Mouse (Mus musculus) spleen, postnatal 14 days (tissue): ENCODE data around the gene Olfml1.

Experiments used
- DNase-seq, 2 experiments: peaks; one replicate each; pipeline ENCODE4 v3.0.0; 2021 to 2022; ENCODE audit warnings: low spot score in 2 of 2

Gene Olfml1

DNA sequence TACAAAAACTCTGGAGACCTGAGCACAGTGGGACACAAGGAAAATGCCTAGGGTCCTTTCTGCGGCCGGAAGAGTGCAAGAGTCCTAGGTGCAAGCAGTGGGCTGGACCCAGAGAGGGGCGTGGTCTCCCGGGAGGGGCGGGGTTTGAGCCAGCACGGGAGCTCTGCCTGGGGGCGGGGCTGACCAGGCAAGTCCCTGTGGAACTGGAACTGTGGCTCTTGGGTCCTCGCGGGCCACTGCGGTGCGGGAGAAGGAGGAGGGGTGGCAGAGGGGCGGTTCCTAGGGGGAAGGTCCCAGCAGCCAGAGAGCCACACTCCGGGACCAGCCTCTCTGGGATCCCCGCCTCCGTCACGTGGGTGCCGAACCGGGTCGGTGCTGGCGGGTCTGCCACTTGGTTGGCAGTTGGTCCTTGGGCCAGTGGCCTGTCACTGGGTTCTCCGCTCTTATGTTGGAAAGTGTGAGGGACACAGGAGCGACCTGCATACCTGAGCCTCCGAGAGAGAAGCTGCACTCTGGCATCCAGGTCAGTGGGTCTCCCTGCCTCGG, 27.7 kb downstream of the Olfml1 start, which contains the start of gene Ppfibp2:
Gene Ppfibp2 (plus strand): TSS at position 351 of the 546 bp plus-strand sequence.
- peak; percentile 83 to 87 for DNase-seq

DNA sequence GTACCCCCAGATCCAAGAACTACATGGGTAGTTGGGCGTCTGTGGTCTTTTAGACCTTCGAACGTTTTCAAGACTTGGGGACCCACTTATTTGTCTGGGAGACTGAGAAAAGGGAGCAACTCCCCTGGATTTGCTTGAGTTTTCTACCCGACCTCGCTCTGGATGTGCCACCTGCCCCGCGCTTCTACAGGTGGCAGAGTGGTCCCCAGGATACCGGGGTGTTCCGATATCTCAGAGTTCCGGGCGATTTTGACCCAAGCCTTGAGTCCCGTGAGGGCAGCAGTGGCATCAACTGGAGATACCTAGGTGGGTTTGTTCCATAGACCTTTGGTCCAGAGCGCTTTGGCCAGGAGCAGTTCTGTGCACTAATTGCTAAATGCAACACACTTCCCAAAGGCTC, 28.2 kb downstream of the Olfml1 start:
- no peak for DNase-seq

DNA sequence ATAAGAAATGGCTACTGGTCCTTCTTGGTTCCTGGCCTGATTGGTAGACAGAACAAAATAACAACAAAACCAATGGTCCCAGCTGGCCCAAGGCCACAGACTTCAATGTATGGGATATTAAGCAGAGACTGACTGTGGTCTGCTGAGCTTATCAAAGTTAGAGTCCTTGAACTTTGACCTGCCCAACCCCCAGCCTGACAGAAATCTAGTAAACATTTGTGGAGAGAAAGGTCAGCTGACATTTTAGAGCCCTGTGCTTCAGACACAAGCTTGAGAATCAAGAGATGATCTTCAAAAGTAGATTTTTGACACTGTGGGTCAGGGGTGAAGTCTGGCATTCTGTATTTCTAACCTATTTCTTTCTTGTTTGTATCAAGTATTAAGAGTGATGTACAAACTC, 29.5 kb downstream of the Olfml1 start:
- DNase-seq, result no peak

DNA sequence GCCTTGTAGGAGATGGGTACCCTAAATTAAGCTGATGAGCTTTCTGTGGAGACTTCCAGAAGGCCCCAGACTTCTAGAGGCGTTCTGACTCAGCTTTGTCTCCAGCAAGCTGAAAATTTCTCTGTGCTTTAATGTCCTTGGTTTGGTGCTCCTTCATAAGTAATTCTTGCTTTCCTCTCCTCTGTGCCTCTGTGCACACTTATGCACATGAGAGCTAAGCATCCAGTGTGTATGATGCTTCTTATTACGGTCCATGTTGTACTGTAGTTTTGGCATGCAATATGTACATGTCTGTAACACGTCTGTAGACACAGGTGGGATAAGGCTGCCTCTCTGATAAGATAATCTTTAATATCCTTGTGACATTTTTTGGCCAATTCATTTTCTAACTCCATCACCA, 30.7 kb downstream of the Olfml1 start:
- no peak for DNase-seq

DNA sequence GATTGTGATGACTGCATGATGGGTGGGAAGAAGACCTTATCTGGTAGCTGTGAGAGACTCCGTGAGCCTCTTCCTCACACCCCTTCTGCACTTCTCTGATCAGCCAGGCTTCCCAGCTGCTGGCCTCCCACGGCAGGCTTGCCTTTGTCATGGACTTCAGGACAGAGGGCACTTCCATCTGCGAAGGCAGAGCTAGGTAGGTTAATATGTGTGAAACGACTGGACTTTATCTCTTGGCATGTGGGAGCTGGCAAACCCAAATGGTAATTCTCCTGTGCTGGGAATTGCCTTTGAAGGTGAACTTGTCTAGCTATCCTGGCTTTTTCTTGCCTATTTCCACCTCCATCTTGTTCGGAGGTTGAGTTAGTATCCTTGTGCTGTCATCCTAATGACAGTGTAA, 33.4 kb downstream of the Olfml1 start:
- DNase-seq, result no peak

DNA sequence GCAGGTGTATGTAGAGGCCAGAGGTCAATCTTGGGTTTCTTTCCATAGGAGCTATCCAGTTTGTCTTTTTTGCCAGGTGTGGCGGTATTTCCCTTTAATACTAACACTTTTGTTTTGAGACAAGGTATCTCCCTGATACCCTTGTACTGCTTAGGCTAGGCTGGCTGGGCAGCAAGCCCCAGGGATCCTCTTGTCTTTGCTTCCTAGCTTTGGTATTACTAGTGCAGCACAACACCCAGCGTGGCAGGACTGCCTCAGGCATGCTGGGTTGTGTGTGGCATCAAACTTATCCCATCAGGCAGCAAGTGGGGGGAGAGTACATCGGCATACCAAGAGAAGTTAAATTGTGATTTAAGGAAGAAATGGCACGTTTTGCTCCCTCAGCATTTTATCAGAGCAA, 35.3 kb downstream of the Olfml1 start:
- DNase-seq, result no peak

DNA sequence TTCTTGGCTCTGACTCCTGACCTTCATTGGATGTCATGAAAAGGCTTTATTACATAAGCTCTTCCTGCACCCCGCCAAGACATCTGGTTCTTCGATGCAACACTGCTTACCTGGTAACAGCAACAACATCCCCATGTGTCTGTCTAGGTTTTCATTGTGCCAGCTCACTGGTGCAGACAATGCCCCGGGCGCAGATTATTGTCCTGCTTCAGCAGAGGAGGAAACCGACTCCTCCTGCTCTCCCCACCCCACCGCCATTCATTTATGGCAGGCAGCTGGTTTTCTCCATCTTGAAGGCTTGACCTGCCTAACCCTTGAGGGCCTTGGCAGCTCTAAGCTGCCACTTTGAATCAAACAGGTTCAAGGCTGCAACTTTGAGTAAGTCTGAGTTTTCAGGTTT, 35.7 kb downstream of the Olfml1 start:
- DNase-seq, result no peak

DNA sequence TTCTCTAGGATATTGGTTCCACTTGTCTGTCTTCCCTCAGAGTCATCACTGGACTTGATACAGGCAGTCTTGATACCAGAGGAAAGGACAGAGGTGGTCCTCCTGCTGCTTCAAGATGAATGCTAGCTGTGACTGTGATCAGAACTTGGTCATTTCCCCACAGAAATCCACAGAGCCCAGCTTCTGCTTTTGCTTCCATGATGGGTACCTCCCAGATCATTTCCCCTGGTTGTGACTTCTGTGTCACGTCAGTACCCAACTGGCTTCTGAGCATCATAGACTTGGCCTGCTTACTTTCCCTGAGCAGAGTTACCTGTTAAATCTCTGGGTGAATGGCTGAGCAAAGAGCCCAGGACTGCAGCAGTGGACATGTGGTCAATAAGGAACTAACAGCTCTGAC, 40.5 kb downstream of the Olfml1 start:
- DNase-seq, result no peak

DNA sequence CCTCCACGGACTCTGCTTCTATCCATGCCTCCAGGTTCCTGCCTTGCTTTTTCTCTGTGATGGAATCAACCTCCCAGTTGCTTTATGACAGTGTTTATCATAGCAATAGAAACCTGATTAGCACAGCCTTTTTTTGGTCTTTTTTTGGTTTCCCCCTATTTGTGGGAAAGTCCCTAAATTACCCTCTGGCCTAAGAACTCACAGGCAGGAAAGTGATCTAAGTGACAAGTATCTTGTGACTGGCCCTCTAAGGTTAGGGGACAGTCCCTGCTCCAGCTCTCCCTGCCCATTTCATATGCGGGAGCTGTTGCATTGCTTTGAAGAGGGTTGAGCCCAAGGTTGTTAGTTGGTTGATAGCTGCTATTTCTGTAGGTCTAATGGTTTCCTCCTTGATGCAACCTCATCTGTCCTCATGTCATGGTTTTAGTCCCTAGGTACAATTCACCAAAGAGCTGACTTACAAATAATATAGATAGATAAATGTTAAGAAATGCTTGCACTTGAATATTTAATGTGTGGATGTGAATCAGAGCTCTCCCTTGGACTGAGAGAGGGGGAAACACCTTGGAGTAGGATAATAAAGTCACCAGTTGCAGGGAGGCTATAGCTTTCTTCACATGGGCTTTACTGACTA, 42.5 kb downstream of the Olfml1 start:
- DNase-seq, result no peak

DNA sequence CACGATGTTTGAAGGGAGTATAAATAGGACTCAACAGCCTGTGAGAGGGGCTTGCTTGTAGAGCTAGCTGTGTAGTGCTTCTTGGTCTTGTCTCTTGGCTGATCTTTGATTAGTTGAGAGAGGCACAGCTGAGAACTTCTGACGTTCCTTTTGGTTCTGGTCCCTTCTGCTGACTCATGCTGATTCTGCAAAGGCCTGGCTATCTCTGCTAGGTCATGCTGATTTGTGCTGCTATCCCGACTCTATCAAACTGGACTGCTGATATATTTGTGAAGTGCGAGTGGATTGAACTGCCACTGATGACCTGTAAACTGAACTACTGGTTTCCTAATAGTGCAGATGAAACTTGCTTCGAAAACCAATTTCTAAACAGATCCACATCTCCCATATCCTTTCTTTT, 43.6 kb downstream of the Olfml1 start:
- no peak for DNase-seq

DNA sequence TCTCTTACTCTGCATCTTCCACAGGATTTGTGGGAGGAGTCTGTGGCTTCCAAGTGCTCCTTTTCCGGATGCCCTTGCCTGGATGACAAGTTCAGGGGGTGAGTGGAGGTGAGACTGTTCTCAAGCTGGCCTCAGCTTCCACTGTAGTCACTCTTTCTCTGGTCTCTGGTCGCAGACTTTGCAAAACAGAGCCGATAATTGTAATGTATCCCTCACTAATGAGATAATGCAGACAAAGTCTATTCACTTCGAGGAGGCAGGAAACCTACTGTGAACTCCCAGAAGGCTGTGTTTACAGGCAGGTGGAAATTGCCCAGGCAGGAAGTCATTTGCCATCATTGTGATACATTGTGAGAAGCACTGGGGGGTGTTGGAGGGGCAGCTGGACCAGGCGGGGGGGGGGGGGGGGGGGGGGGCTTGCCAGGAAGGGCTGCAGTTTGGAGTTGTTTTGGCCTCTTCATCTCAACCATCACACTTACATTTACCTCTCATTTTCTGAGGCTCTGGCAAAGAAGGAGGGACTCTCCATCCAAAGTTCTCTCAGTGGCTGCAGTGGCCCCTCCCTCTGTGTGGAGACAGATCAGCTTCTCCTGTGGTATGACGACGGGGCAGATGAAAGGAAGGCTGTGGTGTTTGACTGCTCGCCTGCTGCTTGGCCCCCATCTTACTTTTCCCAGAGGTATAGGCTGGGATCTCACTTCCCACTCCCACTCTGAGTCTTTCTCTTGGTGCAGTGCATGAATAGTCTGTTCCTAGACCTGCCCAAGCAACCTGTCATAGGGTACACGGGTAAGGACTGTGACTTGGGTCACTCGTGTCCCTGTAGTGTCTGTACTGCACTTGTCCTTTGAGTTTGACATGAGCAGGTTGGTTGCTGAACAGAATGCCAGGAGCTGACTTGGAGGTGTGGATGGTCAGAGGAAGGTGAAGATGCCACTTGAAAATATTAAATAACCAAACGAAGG, 51.1 kb downstream of the Olfml1 start:
- DNase-seq, result no peak

DNA sequence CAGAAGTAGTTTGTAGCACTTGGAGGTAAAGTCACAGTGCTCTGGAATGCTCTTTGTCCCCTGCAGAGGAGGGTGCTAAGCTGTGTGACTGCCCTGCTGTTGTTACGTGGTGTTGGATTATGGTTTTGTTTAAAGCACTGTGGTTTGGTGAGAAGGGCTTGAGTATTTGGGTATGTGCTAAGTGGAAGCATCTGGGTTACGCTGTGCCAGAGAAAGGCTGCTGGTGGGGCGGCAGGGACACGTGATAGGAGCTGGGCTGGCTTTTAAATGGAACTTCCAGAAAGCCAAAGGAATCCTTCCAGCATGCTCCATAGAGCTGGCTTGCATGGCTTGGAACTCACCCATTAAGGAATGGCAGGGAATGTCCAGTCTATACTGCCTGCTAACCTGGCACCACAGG, 52.0 kb downstream of the Olfml1 start:
- no peak for DNase-seq

DNA sequence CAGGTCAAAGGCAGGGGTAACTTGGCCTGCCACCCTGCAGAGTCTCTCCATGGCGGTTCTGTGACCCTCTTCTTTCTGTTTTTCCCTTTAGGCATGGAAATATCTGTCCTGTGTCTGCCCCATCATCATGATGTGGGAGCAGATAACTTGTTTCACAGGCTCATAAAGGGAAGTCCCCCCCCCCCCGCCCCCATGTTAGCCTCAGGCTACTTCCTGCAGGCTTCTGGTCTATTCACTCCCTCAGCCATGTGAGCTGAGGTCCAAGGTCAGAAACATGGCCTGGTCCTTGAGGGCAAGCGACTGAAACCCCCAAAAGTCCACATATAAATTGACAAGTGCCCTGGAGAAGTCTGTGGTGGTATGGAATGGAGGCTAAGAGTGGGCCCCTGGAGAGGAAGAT, 52.9 kb downstream of the Olfml1 start:
- no peak for DNase-seq

DNA sequence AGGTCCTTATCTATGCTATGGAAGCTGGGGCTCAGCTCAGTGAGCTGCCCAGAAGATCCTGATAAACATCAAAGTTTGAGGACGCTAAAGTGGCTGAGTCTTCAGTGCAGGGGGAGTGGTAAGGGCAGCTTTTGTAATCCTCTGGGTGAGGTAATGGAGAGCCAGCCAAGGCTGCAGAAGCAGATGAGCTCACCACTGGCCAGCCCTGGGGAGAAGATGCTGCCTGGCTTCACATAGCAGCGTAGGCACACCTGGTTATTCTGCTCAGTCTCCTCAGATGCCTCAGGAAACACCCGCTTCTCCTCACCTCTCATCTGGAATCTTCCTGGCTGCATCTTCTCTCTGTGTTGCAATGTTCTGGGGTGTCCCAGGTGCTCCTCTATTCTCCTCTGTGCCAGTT, 57.2 kb downstream of the Olfml1 start:
- DNase-seq, result no peak

DNA sequence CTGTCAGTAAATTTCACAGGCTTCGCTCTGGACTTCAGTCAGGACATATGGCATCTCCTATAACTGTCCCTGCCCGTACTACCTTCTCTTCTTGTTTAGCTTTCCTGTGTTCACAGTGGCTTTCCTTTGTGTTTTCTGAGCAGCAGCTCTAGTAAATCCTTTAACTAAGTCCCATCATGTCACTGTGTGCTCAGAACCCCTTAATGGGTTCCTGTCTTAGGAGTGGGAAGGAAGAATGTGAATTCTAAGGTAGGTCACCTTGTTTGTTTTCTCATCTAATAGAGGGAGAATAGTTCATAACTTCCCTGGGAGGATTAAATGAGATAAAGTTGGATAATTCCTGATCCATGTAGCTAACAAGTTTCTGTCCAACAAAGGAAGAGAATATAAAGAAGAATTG, 57.8 kb downstream of the Olfml1 start, which contains the start of gene 5330417H12Rik:
Gene 5330417H12Rik (minus strand): TSS at position 101 of the 400 bp plus-strand sequence.
- DNase-seq, result no peak

DNA sequence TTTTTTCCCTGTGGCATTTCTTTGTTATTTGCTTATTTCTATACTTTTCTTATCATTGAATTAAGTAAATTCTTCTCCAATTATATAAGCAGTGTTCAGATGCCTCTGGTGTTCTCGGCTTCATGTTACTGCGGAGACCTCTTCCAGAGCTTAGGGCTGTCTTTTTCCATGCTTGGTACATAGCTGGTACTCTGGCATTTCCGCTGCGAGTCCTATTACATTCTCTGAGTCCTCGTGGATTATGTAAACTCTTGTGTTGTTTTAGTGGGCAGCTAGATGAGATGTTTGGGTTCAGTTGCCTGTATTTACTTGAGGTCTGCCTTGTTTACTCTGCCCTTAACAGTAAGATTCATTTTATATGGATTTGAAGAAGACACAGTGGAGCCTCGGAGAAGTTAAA, 58.5 kb downstream of the Olfml1 start:
- no peak for DNase-seq

DNA sequence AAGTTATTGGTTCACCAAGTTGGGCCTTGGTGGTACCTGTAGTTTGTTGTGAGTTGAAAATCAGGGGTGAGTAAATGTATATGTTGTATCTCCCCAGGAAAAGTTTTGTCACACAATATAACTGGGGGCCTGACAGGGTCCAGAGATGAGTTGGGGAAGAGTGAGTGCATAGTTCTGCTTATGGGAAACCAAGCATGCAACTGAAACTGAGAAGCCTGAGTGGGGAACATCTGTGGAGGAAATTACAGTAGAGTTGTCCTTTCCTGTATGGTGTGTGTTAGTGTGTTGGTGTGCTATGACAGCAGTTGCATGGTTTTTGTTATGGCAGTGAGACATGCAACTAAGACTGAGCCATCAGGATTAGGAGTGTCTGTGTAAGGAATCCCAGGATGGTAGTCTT, 61.1 kb downstream of the Olfml1 start:
- no peak for DNase-seq

DNA sequence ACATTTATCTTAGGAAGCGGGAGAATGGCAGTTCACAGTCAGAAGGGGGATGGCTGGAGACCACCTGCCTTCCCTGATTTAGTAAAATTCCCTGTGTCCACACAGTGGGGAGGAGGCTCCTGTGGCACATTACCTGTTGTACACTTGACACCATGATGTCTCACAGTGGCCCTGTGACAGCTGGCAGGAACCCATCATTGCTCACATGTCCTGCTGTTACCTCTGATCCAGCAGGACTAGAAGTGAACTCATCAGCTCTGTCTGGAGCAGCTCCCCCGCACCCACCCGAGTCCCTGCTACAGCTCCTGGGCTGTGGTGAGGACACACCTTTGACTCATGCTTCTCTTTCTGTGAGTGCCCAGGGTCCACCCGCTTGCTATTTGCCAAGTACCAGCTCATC, 66.0 kb downstream of the Olfml1 start:
- no peak for DNase-seq

DNA sequence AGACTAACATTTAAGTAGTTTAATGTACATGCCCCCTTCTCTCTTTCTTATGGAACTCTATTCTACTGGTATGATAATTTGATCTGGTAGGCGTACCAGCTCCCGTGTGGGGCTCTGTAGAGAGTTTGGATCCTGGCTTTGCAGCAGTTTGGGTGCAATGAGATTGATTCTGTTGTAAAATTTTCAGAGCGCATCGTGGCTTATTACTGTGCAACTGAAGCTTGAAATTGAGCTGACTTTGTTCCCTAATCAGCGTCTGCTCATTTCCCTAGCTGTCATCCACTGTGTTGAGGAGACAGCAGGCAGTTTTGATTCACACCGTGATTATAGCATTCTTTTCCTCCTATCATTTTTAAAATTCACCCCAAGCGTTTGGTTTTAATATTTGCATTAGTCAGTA, 70.2 kb downstream of the Olfml1 start:
- no peak for DNase-seq

DNA sequence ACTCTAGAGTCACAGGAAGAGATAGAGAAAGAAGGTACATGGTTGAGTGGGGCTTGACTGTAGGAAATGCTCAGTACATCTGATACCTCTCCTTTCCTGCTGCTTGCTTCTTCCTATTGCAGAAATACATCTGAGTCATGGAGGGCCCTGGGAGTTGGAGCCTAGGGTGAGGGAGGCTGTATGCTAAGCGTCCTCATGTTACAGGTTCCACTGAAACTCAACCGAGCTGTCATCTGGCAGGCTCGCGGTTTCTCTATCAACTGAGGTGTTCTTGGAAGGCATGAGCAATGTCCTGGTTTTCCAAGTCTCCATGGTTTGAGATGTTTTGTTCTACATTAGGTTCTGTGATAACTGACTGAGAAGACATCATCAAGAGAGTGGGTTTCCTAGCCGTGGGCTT, 70.8 kb downstream of the Olfml1 start:
- DNase-seq, result no peak
